Mouse (Mus musculus) erythroblast, embryonic 14.5 days (primary cell): ENCODE results near the gene Sik3.

Experiments used
- GATA1 ChIP-seq: IDR thresholded peaks from 2 replicates; pipeline ENCODE4 v1.6.1; 2012; ENCODE audit warnings: low read length, inconsistent platforms, mixed read lengths
- TAL1 ChIP-seq: IDR thresholded peaks from 3 replicates; pipeline ENCODE4 v1.6.1; 2012; ENCODE audit warnings: low read length, inconsistent platforms, mixed read lengths

DNA sequence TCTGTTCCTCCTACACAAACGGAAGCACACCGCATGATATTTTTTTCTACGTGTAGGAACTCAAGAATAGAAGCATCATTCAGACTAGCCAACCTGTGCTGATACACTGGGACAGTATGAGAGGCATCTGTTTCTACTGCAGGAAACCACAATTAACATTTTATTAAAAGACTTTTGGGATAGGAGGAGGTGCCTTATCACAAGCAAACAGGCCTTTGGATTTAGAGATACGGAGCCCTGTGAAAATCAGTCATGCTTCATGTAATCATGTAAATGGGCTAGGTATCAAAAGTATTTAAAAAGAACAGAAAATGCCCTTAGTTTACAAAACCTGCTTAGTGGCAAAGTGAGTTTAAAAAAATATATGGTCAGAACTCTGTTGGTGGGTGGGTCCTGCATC is 136.1 kb downstream of the Sik3 start:
- no peak for TF ChIP-seq GATA1
- no peak for TF ChIP-seq TAL1
